Mouse (Mus musculus) C2C12 (cell line): ENCODE measurements at regions not wholly inside any gene's neighbourhood (a gene's known extent, or its start where the extent isn't known, plus 50 kb on each side); places are given as distances from the start of the nearest gene placed in this dataset.

Source experiments
- CTCF ChIP-seq: IDR thresholded peaks from one replicate; pipeline ENCODE4 v1.5.1; 2011; ENCODE audit not compliant: control insufficient read depth, insufficient read depth, insufficient read length
- MAX ChIP-seq: IDR thresholded peaks from one replicate; pipeline ENCODE4 v1.6.1; 2011; ENCODE audit warnings: mild to moderate bottlenecking, control low read depth
- MYOD1 ChIP-seq: IDR thresholded peaks from one replicate; pipeline ENCODE4 v1.6.1; 2011; ENCODE audit warnings: low read depth; ENCODE audit not compliant: control insufficient read depth, insufficient read length

GRCm38 (mm10) chr4:94397284-94397683, 159.1 kb upstream of the Gm10306 start:
- TF ChIP-seq MYOD1, result no peak
- no peak for TF ChIP-seq CTCF
- no peak for TF ChIP-seq MAX
